Mouse (Mus musculus): ENCODE measurements around the gene Ap1g2.

DNA sequence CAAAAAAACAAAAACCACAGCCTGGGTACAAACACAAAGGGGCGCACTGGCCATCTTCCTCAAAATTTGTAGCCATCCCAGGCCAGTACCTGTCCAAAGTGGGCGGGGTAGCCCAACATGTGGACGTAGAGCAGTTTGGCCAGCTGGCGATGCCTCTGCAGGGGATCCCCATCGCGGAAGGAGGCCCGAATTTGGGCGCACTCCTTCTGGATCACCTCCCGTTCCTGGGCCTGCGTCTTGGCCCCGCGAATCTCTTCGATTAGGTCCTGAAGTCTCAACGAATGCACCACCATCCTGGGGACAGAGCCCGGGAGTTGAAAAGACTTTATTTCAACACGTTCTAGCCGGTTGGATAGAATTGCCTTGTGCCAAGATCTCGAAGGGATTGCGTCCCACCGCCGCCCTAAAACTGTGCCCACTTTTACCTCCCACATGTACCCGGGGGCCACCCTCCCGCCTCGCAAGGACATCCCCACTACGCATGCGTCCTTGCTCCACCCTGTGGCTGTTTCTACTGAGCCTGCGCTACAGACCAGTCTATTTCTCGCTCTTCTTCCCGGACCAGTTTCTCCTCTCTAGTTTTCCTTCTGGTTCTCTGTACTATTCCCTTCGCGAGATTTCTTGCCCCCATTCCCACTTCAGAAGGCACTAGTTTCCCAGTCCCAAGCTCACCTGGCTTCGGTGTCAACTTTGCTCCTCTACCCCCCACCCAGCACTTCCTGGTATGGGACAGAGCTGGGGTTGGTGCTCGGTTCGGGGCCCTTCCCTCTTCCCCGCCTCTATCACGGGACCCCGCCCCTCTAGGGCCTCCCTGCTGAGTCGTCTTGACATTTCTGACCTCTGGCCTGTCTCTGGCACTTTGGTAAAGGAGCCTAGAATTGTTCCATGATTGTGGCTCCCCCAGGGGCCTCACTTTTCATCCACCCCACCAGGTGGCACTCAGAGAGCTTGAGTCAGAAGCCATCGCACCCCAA, at the start of gene Ap1g2:
- TF ChIP-seq CTCF (IDR thresholded peaks at IDR 0.05; ENCODE audit: low read depth) (peak; percentile 35), EP300 (IDR thresholded peaks at IDR 0.05; ENCODE audit: low read depth) (peak; percentile 17; the same call in 1 of the 2 replicates)

Measured in heart, postnatal 0 days (tissue).